Mouse (Mus musculus) spleen, adult 2 months (tissue): Measurements from ENCODE around the gene Crxos. TPM values are rescaled to one million over a fixed set of nuclear protein-coding genes. Genes with fewer than 3 reads are reported as not detected.
"Not testable (repeated sequence)": the region's sequence is repeated elsewhere in the genome, so short reads cannot be mapped to it uniquely, and the experiment has no call there.

Experiments
- DNase-seq, 2 experiments: peaks; one replicate each; pipeline versions ENCODE4 v3.0.0 to v3.0.0-alpha.2; 2012 to 2021; ENCODE audit warnings: low spot score in 2 of 2, low read depth in 1 of 2
- H3K27ac ChIP-seq: fragments of 200-500 bp; 2 replicates; pipeline ENCODE4 v1.5.1; 2012; ENCODE audit warnings: low read length, inconsistent platforms; ENCODE audit not compliant: insufficient read depth
- H3K27me3 ChIP-seq: fragments of 200-500 bp; 2 replicates; pipeline ENCODE4 v1.6.1; 2012; ENCODE audit warnings: mild to moderate bottlenecking, moderate library complexity, low read length, inconsistent platforms; ENCODE audit not compliant: control insufficient read depth, insufficient read depth
- H3K36me3 ChIP-seq: fragments of 200-500 bp; 2 replicates; pipeline ENCODE4 v1.6.1; 2012; ENCODE audit warnings: mild to moderate bottlenecking, low read length, inconsistent platforms; ENCODE audit not compliant: control insufficient read depth, insufficient read depth
- H3K4me1 ChIP-seq: fragments of 200-500 bp; 2 replicates; pipeline ENCODE4 v1.6.1; 2011; ENCODE audit warnings: inconsistent platforms; ENCODE audit not compliant: control insufficient read depth, insufficient read depth, insufficient read length
- H3K4me3 ChIP-seq: fragments of 200-500 bp; 2 replicates; pipeline ENCODE4 v1.5.1; 2011; ENCODE audit warnings: mild to moderate bottlenecking, inconsistent platforms; ENCODE audit not compliant: insufficient read depth, insufficient read length; ENCODE audit errors: extremely low read depth
- CTCF ChIP-seq: fragments of 200-500 bp; IDR thresholded peaks from 2 replicates; pipeline ENCODE4 v1.5.1; 2011; ENCODE audit warnings: mild to moderate bottlenecking, inconsistent platforms; ENCODE audit not compliant: insufficient read depth, insufficient read length, insufficient replicate concordance; ENCODE audit errors: extremely low read depth
- POLR2A ChIP-seq: fragments of 200-500 bp; IDR thresholded peaks from 2 replicates; pipeline ENCODE4 v1.6.1; 2011; ENCODE audit warnings: low read depth, low read length, inconsistent platforms
- WGBS: fragments of 180-500 bp; shearing (Covaris S2); methylation state at CpG from one replicate; pipeline ENCODE4 v1.1.7; 2018; 5-methylcytosine and 5-hydroxymethylcytosine counted together
- polyA plus RNA-seq: library from polyadenylated mRNA; depleted of rRNA; stranded (reverse); fragments of >200 nt; gene quantifications from 2 replicates; pipeline ENCODE4 v1.2.3, GENCODE M21; 2012

Gene Crxos
- polyA plus RNA-seq, 1 experiment = not detected

DNA sequence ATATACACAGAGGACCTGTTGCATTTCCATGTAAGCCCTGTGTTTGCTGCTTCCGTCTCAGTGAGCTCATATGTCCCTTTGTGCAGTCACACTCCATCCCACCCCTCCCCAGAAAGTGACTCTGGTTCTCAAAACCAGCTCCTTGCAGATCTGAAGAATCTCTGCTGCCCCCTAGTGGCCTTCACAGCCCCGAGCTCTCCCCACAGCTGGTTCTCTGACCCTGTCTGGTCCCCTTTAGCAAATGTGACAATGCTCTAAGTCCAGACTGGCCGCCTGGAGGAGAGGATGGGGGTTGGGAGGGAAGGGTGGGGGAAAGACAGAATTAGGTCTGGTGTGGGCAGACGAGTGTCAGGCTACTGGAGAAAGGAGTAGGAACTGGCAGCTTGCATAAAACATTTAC is 29.8 kb downstream of the Crxos start:
- peak; percentile 80; the same call in 1 of the 2 replicates for TF ChIP-seq CTCF
- no peak for TF ChIP-seq POLR2A
- Histone ChIP-seq H3K4me1 (no peaks in the 10 kb centered on the region; the same call in 1 of the 2 replicates), H3K36me3 (peaks cover 2% of the 10 kb centered on the region; the same call in 1 of the 2 replicates), H3K27ac (no peak overlapping the region), H3K27me3 (no peaks in the 10 kb centered on the region), H3K4me3 (no peak overlapping the region)
- WGBS = 2% methylated on average over 4 of the region's 4 CpGs
- DNase-seq = peak; percentile 50 to 63

DNA sequence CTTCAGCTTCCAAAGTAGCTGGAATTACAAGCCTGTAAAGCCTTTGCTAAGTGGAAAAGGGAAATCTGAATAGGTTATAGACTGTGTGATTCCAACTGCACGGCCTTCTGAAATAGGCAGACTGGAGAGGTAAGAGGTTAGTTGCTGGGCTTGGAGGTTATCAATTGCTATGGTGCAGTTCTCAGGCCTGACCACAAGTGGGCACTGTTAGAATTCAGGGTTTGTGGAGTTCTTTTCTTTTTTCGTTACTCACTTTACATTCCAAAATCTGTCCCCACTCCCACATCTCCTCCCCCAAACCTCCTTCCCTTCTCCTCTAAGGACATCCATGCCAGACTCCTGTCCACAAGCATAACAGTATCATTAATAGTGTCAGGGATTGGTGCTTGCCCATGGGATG is 31.8 kb downstream of the Crxos start:
- H3K27ac ChIP-seq = no peak overlapping the region
- H3K36me3 ChIP-seq = peaks cover 5% of the 10 kb centered on the region
- TF ChIP-seq POLR2A (no peak), CTCF (peak; percentile 36; the same call in 1 of the 2 replicates)
- 18% methylated on average over 2 of the region's 2 CpGs for WGBS
- H3K27me3 ChIP-seq = no peaks in the 10 kb centered on the region
- no peaks in the 10 kb centered on the region; the same call in 1 of the 2 replicates for H3K4me1 ChIP-seq
- peak; percentile 21 to 37 for DNase-seq
- H3K4me3 ChIP-seq = no peak overlapping the region

DNA sequence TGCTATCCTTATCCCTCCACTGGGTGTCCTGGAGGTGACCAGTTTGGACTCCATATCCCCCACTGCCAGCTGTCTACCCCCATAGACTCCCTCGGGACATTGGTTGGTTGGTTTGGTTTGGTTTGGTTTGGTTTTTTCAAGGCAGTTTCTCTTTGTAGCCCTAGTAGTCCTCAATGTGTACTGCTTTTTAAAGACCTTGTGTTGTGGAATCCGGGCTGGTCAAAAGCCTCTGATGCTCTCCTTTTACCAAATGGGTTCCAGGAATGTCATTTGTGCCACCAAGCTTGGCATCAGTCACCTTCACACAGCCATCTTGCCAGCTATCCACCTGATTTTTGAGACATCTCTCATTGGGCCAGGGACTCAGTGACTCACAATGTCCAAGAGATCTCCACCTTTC is 32.3 kb downstream of the Crxos start:
- no peaks in the 10 kb centered on the region; the same call in 1 of the 2 replicates for H3K4me1 ChIP-seq
- TF ChIP-seq POLR2A (no peak), CTCF (no peak)
- no peak overlapping the region for H3K27ac ChIP-seq
- peaks cover 7% of the 10 kb centered on the region for H3K36me3 ChIP-seq
- H3K27me3 ChIP-seq = no peaks in the 10 kb centered on the region
- WGBS = 86% methylated on average over 2 of the region's 2 CpGs
- H3K4me3 ChIP-seq = no peak overlapping the region
- no peak for DNase-seq

DNA sequence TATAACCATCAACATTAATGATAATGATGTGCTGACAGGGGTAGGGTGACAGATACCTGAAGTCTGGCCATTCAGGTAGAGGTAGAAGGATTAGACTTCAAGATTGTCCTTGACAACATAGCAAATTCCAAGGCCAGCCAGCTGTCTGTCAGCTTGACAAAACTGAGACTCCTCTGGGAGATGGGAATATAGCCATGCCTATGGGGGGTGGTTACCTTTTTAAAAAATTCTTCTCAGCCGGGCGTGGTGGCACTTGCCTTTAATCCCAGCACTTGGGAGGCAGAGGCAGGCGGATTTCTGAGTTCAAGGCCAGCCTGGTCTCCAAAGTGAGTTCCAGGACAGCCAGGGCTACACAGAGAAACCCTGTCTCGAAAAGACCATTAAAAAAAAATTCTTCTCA is 33.3 kb downstream of the Crxos start:
- H3K4me3 ChIP-seq, H3K36me3 ChIP-seq, H3K27ac ChIP-seq, H3K27me3 ChIP-seq, H3K4me1 ChIP-seq, DNase-seq: not testable (repeated sequence)
- 87% methylated on average over 4 of the region's 4 CpGs for WGBS

DNA sequence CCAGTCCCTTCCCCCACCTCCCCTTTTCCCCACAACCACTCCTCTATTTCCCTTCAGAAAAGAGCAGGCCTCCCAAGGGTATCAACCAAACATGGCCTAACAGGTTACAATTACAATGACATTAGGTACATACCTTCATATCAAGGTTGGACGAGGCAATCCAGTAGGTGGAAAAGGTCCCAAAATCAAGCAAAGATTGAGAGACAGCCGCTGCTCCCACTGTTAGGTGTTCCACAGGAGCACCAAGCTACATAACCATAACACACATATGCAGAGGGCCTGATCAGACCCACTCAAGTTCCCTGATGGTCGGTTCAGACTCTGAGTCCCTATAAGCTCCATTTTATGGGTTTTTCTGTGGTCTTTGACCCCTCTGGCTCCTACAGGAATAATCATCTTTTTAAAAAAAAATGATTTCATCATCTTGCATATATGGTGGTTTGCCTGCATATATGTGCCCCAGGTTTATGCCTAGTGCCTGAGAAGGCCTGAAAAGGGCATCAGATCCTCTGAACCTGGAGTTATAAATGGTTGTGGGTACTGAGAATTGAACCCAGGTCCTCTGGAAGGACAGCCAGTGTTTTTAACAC is 33.8 kb downstream of the Crxos start:
- WGBS = 87% methylated on average over 3 of the region's 3 CpGs

DNA sequence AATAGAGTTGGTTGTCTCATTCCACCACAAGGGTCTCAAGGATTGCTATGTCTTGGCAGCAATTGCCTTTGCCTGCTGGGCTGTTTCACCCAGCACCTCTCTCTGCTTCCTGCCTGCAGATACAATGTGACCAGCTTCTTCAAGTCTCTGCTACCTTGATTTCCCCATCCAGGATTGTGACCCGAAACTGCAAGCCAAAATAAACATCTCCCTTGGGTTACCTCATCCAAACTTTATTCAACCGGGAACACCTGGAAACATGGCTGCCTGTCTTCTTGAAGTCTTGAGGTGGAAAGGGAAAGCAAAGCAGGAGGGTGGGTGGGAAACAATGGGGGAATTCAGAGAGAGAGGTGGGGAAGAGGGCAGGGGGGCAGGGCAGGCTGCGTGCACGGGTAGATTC is 34.6 kb downstream of the Crxos start:
- Histone ChIP-seq H3K4me3 (no peak overlapping the region), H3K27me3 (no peaks in the 10 kb centered on the region), H3K27ac (no peak overlapping the region), H3K4me1 (peaks cover 7% of the 10 kb centered on the region; the same call in 1 of the 2 replicates), H3K36me3 (peaks cover 8% of the 10 kb centered on the region)
- TF ChIP-seq CTCF (no peak), POLR2A (no peak)
- WGBS = 83% methylated on average over 4 of the region's 4 CpGs
- no peak for DNase-seq

More for the DNA sequence above, 33.8 kb downstream of the Crxos start:
- no peak overlapping the region for H3K4me3 ChIP-seq
- no peaks in the 10 kb centered on the region for H3K27me3 ChIP-seq
- no peak for DNase-seq
- no peak for TF ChIP-seq CTCF
- peaks cover 5% of the 10 kb centered on the region; the same call in 1 of the 2 replicates for H3K4me1 ChIP-seq
- peaks cover 8% of the 10 kb centered on the region for H3K36me3 ChIP-seq
- no peak overlapping the region for H3K27ac ChIP-seq

DNA sequence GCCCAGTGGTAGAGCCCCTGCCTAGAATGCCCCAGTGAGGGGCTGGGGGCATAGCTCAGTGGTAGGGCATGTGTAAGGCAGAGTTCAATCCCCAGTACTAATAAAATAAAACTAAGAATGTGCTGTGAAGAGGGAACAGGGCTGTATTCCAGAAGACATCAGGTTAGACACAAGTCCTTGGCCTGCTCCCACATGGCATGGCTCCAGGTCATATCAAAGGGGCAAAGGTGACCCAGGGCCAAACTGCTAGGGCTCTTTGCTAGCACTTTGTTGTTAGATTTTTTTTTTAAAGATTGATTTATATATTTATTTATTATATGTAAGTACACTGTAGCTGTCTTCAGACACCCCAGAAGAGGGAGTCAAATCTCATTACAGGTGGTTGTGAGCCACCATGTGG is 36.0 kb downstream of the Crxos start:
- Histone ChIP-seq H3K36me3 (peaks cover 8% of the 10 kb centered on the region), H3K27me3 (no peaks in the 10 kb centered on the region), H3K27ac (no peak overlapping the region), H3K4me3 (no peak overlapping the region), H3K4me1 (peaks cover 11% of the 10 kb centered on the region; the same call in 1 of the 2 replicates)
- DNase-seq = no peak
- TF ChIP-seq CTCF (no peak), POLR2A (no peak)
